Mouse (Mus musculus): Measurements from ENCODE around the gene Cxcr2. TPM values are rescaled to one million over a fixed set of nuclear protein-coding genes. Genes with fewer than 3 reads are reported as not detected.

The Cxcr2 gene
- polyA plus RNA-seq, 1 experiment from 2014 or later: 0.08 TPM

- 87% methylated on average over 6 of the region's 6 CpGs for WGBS
- no peak for ATAC-seq
- Histone ChIP-seq H3K36me3 (ENCODE audit: control insufficient read depth, insufficient read depth, low read length) (no peaks in the 10 kb centered on the region), H3K9ac (ENCODE audit: low read length) (no peak overlapping the region), H3K4me3 (ENCODE audit: low read depth, low read length) (no peak overlapping the region), H3K9me3 (replicated peaks; ENCODE audit: control insufficient read depth, low read length) (no peaks in the 10 kb centered on the region), H3K27ac (ENCODE audit: low read depth, low read length) (no peak overlapping the region), H3K4me2 (ENCODE audit: low read length) (no peak overlapping the region), H3K27me3 (replicated peaks; ENCODE audit: control insufficient read depth, insufficient read depth, low read length) (no peaks in the 10 kb centered on the region), H3K4me1 (ENCODE audit: control insufficient read depth, insufficient read depth, low read length) (peaks cover 14% of the 10 kb centered on the region)
- DNase-seq (ENCODE audit: low spot score): no peak
These were observed 35.9 kb upstream of the Cxcr2 start for GRCm38 (mm10) chr1:74117876-74118275.

- Histone ChIP-seq H3K4me2 (ENCODE audit: low read length) (no peak overlapping the region), H3K4me3 (ENCODE audit: low read depth, low read length) (no peak overlapping the region), H3K4me1 (ENCODE audit: control insufficient read depth, insufficient read depth, low read length) (peaks cover 11% of the 10 kb centered on the region; the same call in 1 of the 2 replicates), H3K27me3 (replicated peaks; ENCODE audit: control insufficient read depth, insufficient read depth, low read length) (no peaks in the 10 kb centered on the region), H3K36me3 (ENCODE audit: control insufficient read depth, insufficient read depth, low read length) (no peaks in the 10 kb centered on the region), H3K9me3 (replicated peaks; ENCODE audit: control insufficient read depth, low read length) (no peaks in the 10 kb centered on the region), H3K9ac (ENCODE audit: low read length) (no peak overlapping the region), H3K27ac (ENCODE audit: low read depth, low read length) (peak overlapping the region; percentile 9; the same call in 1 of the 2 replicates)
- peak; percentile 22; the same call in 1 of the 2 replicates for ATAC-seq
- WGBS: 55% methylated on average over 1 of the region's 1 CpGs
- DNase-seq (ENCODE audit: low spot score): peak; percentile 73
These were observed 34.7 kb upstream of the Cxcr2 start for GRCm38 (mm10) chr1:74119115-74119514.

GRCm38 (mm10) chr1:74121138-74121537 is 32.7 kb upstream of the Cxcr2 start:
- Histone ChIP-seq H3K4me1 (ENCODE audit: control insufficient read depth, insufficient read depth, low read length) (peaks cover 11% of the 10 kb centered on the region; the same call in 1 of the 2 replicates), H3K4me3 (ENCODE audit: low read depth, low read length) (no peak overlapping the region), H3K36me3 (ENCODE audit: control insufficient read depth, insufficient read depth, low read length) (no peaks in the 10 kb centered on the region), H3K9me3 (replicated peaks; ENCODE audit: control insufficient read depth, low read length) (no peaks in the 10 kb centered on the region), H3K27ac (ENCODE audit: low read depth, low read length) (no peak overlapping the region), H3K27me3 (replicated peaks; ENCODE audit: control insufficient read depth, insufficient read depth, low read length) (no peaks in the 10 kb centered on the region), H3K9ac (ENCODE audit: low read length) (no peak overlapping the region), H3K4me2 (ENCODE audit: low read length) (no peak overlapping the region)
- ATAC-seq: no peak
- no peak for DNase-seq (ENCODE audit: low spot score)
- WGBS: 86% methylated on average over 7 of the region's 7 CpGs

GRCm38 (mm10) chr1:74121821-74122576 is 31.8 kb upstream of the Cxcr2 start:
- Histone ChIP-seq H3K27ac (ENCODE audit: low read depth, low read length) (no peak overlapping the region; the same call in 1 of the 2 replicates), H3K4me3 (ENCODE audit: low read depth, low read length) (no peak overlapping the region), H3K9me3 (replicated peaks; ENCODE audit: control insufficient read depth, low read length) (no peaks in the 10 kb centered on the region), H3K36me3 (ENCODE audit: control insufficient read depth, insufficient read depth, low read length) (no peaks in the 10 kb centered on the region), H3K27me3 (replicated peaks; ENCODE audit: control insufficient read depth, insufficient read depth, low read length) (no peaks in the 10 kb centered on the region), H3K9ac (ENCODE audit: low read length) (no peak overlapping the region), H3K4me2 (ENCODE audit: low read length) (no peak overlapping the region), H3K4me1 (ENCODE audit: control insufficient read depth, insufficient read depth, low read length) (peaks cover 11% of the 10 kb centered on the region; the same call in 1 of the 2 replicates)
- 40% methylated on average over 9 of the region's 9 CpGs for whole genome bisulfite sequencing
- DNase-seq (ENCODE audit: low spot score): peak; percentile 79
- peak; percentile 49 for ATAC-seq

GRCm38 (mm10) chr1:74123215-74123614 is 30.6 kb upstream of the Cxcr2 start:
- H3K4me1 ChIP-seq (ENCODE audit: control insufficient read depth, insufficient read depth, low read length): peaks cover 11% of the 10 kb centered on the region; the same call in 1 of the 2 replicates
- no peak overlapping the region for H3K9ac ChIP-seq (ENCODE audit: low read length)
- H3K36me3 ChIP-seq (ENCODE audit: control insufficient read depth, insufficient read depth, low read length): no peaks in the 10 kb centered on the region
- 68% methylated on average over 8 of the region's 8 CpGs for WGBS
- H3K4me3 ChIP-seq (ENCODE audit: low read depth, low read length): no peak overlapping the region
- no peaks in the 10 kb centered on the region for H3K9me3 ChIP-seq (replicated peaks; ENCODE audit: control insufficient read depth, low read length)
- H3K27ac ChIP-seq (ENCODE audit: low read depth, low read length): no peak overlapping the region
- ATAC-seq (no peak), DNase-seq (ENCODE audit: low spot score) (no peak)
- H3K27me3 ChIP-seq (replicated peaks; ENCODE audit: control insufficient read depth, insufficient read depth, low read length): no peaks in the 10 kb centered on the region
- peak overlapping the region; percentile 87 for H3K4me2 ChIP-seq (ENCODE audit: low read length)

GRCm38 (mm10) chr1:74124021-74124981 is 29.5 kb upstream of the Cxcr2 start, which contains the start of gene Tns1:
Gene Tns1, minus strand, starts transcription at chr1:74124449.
- H3K27me3 ChIP-seq (replicated peaks; ENCODE audit: control insufficient read depth, insufficient read depth, low read length): no peaks in the 10 kb centered on the region
- peaks cover 11% of the 10 kb centered on the region; the same call in 1 of the 2 replicates for H3K4me1 ChIP-seq (ENCODE audit: control insufficient read depth, insufficient read depth, low read length)
- H3K9me3 ChIP-seq (replicated peaks; ENCODE audit: control insufficient read depth, low read length): no peaks in the 10 kb centered on the region
- peak within 1 kb of the TSS; percentile 87 for H3K4me2 ChIP-seq (ENCODE audit: low read length)
- DNase-seq (ENCODE audit: low spot score) (peak; percentile 62), ATAC-seq (peak; percentile 65)
- H3K27ac ChIP-seq (ENCODE audit: low read depth, low read length): no peak within 1 kb of the TSS
- peak within 1 kb of the TSS; percentile 67 for H3K9ac ChIP-seq (ENCODE audit: low read length)
- no peaks in the 10 kb centered on the region for H3K36me3 ChIP-seq (ENCODE audit: control insufficient read depth, insufficient read depth, low read length)
- WGBS: 1% methylated on average over 83 of the region's 84 CpGs
- H3K4me3 ChIP-seq (ENCODE audit: low read depth, low read length): peak within 1 kb of the TSS; percentile 46

GRCm38 (mm10) chr1:74124991-74125552 is 28.7 kb upstream of the Cxcr2 start, which contains the start of gene Rufy4:
Gene Rufy4, plus strand, starts transcription at chr1:74125541.
- peak within 1 kb of the TSS; percentile 46 for H3K4me3 ChIP-seq (ENCODE audit: low read depth, low read length)
- H3K4me1 ChIP-seq (ENCODE audit: control insufficient read depth, insufficient read depth, low read length): peaks cover 11% of the 10 kb centered on the region; the same call in 1 of the 2 replicates
- ATAC-seq (peak; percentile 54), DNase-seq (ENCODE audit: low spot score) (peak; percentile 90)
- no peaks in the 10 kb centered on the region for H3K36me3 ChIP-seq (ENCODE audit: control insufficient read depth, insufficient read depth, low read length)
- no peaks in the 10 kb centered on the region for H3K9me3 ChIP-seq (replicated peaks; ENCODE audit: control insufficient read depth, low read length)
- H3K9ac ChIP-seq (ENCODE audit: low read length): peak within 1 kb of the TSS; percentile 67
- WGBS: under 1% methylated on average over 12 of the region's 12 CpGs
- H3K27ac ChIP-seq (ENCODE audit: low read depth, low read length): no peak within 1 kb of the TSS
- H3K27me3 ChIP-seq (replicated peaks; ENCODE audit: control insufficient read depth, insufficient read depth, low read length): no peaks in the 10 kb centered on the region
- H3K4me2 ChIP-seq (ENCODE audit: low read length): peak within 1 kb of the TSS; percentile 87

GRCm38 (mm10) chr1:74130883-74131659 is 22.7 kb upstream of the Cxcr2 start:
- no peaks in the 10 kb centered on the region for H3K27me3 ChIP-seq (replicated peaks; ENCODE audit: control insufficient read depth, insufficient read depth, low read length)
- H3K4me3 ChIP-seq (ENCODE audit: low read depth, low read length): no peak overlapping the region
- WGBS: 94% methylated on average over 8 of the region's 8 CpGs
- no peaks in the 10 kb centered on the region for H3K4me1 ChIP-seq (ENCODE audit: control insufficient read depth, insufficient read depth, low read length)
- ATAC-seq: no peak
- H3K4me2 ChIP-seq (ENCODE audit: low read length): no peak overlapping the region
- DNase-seq (ENCODE audit: low spot score): no peak
- no peaks in the 10 kb centered on the region for H3K9me3 ChIP-seq (replicated peaks; ENCODE audit: control insufficient read depth, low read length)
- no peak overlapping the region for H3K27ac ChIP-seq (ENCODE audit: low read depth, low read length)
- no peaks in the 10 kb centered on the region for H3K36me3 ChIP-seq (ENCODE audit: control insufficient read depth, insufficient read depth, low read length)
- no peak overlapping the region for H3K9ac ChIP-seq (ENCODE audit: low read length)
